Mouse (Mus musculus) C2C12 (cell line): ENCODE data around the gene Eif4h. TPM values are rescaled to one million over a fixed set of nuclear protein-coding genes. Genes with fewer than 3 reads are reported as not detected.

Experiments used
- H3K27me3 ChIP-seq: one replicate; pipeline ENCODE4 v1.6.1; 2011; ENCODE audit not compliant: control insufficient read depth, insufficient read depth, insufficient read length
- H3K36me3 ChIP-seq: one replicate; pipeline ENCODE4 v1.6.1; 2011; ENCODE audit not compliant: control insufficient read depth, insufficient read depth
- H3K4me3 ChIP-seq: one replicate; pipeline ENCODE4 v1.5.1; 2011; ENCODE audit warnings: mild to moderate bottlenecking, control low read depth; ENCODE audit not compliant: poor library complexity, insufficient read depth, severe bottlenecking
- H3K79me2 ChIP-seq: one replicate; pipeline ENCODE4 v1.6.1; 2011; ENCODE audit not compliant: control insufficient read depth, insufficient read depth
- H3K79me3 ChIP-seq: one replicate; pipeline ENCODE4 v1.6.1; 2011; ENCODE audit warnings: low read depth, control low read depth
- H3ac ChIP-seq: one replicate; pipeline ENCODE3; 2011; ENCODE audit warnings: low read depth; ENCODE audit not compliant: control insufficient read depth, insufficient read length
- CEBPB ChIP-seq: IDR thresholded peaks from one replicate; pipeline ENCODE4 v1.6.1; 2011; ENCODE audit warnings: low read depth, mild to moderate bottlenecking, control low read depth, moderate library complexity
- CTCF ChIP-seq: IDR thresholded peaks from one replicate; pipeline ENCODE4 v1.5.1; 2011; ENCODE audit not compliant: control insufficient read depth, insufficient read depth, insufficient read length
- FOSL1 ChIP-seq: IDR thresholded peaks from one replicate; pipeline ENCODE4 v1.8.0; 2011; ENCODE audit warnings: mild to moderate bottlenecking, low read length; ENCODE audit not compliant: poor library complexity, insufficient read depth, severe bottlenecking
- MAX ChIP-seq: IDR thresholded peaks from one replicate; pipeline ENCODE4 v1.6.1; 2011; ENCODE audit warnings: mild to moderate bottlenecking, control low read depth
- MYOD1 ChIP-seq: IDR thresholded peaks from one replicate; pipeline ENCODE4 v1.6.1; 2011; ENCODE audit warnings: low read depth; ENCODE audit not compliant: control insufficient read depth, insufficient read length
- MYOG ChIP-seq: IDR thresholded peaks from one replicate; pipeline ENCODE4 v1.6.1; 2011; ENCODE audit not compliant: control insufficient read depth, insufficient read length; ENCODE audit errors: extremely low read depth
- USF1 ChIP-seq: IDR thresholded peaks from one replicate; pipeline ENCODE4 v1.6.1; 2011; ENCODE audit warnings: low read depth, mild to moderate bottlenecking, control low read depth, moderate library complexity
- polyA plus RNA-seq: library from polyadenylated mRNA; unstranded; fragments of >200 nt; fragmentation: generic; extraction: Trizol; gene quantifications from one replicate; pipeline ENCODE4 v1.2.1, GENCODE M21; 2012; ENCODE audit warnings: missing spikeins

Eif4h gene
- polyA plus RNA-seq, 1 experiment: 427 TPM

DNA sequence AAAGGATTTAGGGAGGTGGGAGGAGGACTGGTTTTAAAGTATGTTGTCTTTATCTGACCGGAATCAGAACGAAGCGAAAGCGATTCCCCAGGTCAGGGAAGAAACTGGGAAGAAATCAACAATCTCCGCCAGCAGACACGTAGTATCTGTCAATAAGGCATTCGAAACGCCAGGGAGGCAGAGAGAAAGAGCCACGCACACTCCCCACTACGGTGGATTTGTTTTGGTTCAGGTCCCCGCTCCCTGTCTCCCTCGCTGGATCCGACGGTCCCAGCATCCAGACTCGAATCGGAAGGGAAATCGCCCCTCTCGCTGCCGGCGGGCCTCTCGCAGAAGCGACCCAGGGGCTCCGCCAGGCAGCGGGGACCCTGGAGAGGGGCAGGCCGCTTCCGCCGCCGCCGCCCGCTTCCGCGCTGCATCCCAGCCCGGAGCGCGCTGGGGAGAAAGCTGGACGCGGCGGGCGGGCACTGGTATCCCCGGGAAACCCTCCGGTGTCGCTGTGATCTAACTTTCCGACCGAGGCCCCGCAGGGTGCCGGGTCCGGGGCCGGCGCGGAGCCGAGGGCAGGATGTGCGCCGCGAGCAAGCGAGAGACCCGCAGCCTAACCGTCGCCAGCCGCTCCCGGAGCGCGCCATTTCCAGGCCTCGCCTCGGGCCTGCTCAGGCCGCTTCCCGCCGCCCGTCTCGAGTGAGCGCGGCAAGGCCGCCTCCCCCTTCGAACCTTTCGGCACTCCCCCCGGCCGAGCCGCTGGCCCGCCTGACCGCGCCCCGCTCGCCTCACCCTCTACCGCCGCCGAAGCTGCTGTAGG lies 625 bp downstream of the Eif4h start:
- no peaks in the 10 kb centered on the region for H3K27me3 ChIP-seq
- peak overlapping the region; percentile 90 for H3ac ChIP-seq
- H3K79me3 ChIP-seq: peaks cover 51% of the 10 kb centered on the region
- peaks cover 56% of the 10 kb centered on the region for H3K79me2 ChIP-seq
- H3K4me3 ChIP-seq: peak overlapping the region; percentile 87
- TF ChIP-seq USF1 (no peak), MYOD1 (no peak), CEBPB (no peak), MYOG (no peak), MAX (no peak), FOSL1 (no peak), CTCF (no peak)
- H3K36me3 ChIP-seq: peaks cover 40% of the 10 kb centered on the region

GRCm38 (mm10) chr5:134637820-134638367 lies 1.4 kb downstream of the Eif4h start:
- TF ChIP-seq CEBPB (no peak), USF1 (no peak), CTCF (no peak), MYOG (no peak), FOSL1 (no peak), MAX (no peak), MYOD1 (no peak)
- Histone ChIP-seq H3K79me3 (peaks cover 59% of the 10 kb centered on the region), H3ac (peak overlapping the region; percentile 90), H3K4me3 (peak overlapping the region; percentile 87), H3K79me2 (peaks cover 63% of the 10 kb centered on the region), H3K27me3 (no peaks in the 10 kb centered on the region), H3K36me3 (peaks cover 48% of the 10 kb centered on the region)

DNA sequence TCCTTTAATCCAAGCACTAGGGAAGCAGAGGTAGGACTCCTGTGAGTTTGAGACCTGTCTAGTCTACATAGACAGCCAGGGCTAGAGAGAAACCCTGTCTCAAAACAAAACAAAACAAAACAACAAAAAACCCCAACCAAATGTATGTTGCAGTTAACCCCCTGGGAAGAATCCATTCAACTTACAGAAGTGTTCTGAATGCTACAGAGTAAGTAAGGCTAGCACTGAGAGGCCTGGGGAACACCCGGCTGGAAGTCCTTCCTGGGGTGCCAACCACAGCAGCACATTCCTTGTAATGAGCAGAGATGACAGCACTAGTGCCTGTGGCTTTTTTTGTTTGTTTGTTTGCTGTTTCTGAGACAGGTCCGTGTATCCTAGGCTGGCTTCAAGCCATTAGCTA lies 6.4 kb downstream of the Eif4h start:
- Histone ChIP-seq H3K79me3 (peaks cover 96% of the 10 kb centered on the region), H3K27me3 (no peaks in the 10 kb centered on the region), H3K36me3 (peaks cover 94% of the 10 kb centered on the region), H3K4me3 (no peak overlapping the region), H3ac (no peak overlapping the region), H3K79me2 (peaks cover 100% of the 10 kb centered on the region)
- no peak for TF ChIP-seq MYOG
- no peak for TF ChIP-seq USF1
- no peak for TF ChIP-seq MYOD1
- TF ChIP-seq CEBPB: no peak
- no peak for TF ChIP-seq CTCF
- TF ChIP-seq MAX: no peak

DNA sequence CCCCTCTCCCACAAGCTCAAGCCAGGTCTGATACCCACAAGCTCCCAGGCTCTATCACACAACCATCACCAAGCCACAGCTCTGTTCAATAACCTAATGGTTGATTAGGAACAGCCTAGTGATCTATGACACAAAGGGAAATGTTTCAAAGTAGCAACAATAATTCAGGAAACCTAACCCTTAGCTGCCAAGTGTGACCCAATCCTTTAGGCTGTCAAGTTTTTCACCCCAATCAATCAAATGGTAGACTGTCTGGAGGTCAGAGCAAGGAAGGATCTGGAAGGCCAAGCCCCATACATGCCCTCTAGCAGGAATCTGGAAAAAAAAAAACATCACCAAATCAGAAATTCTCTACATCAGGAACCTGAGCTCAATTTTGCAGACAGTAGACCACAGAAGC lies 8.5 kb downstream of the Eif4h start:
- Histone ChIP-seq H3ac (no peak overlapping the region), H3K4me3 (no peak overlapping the region), H3K27me3 (no peaks in the 10 kb centered on the region), H3K79me2 (peaks cover 100% of the 10 kb centered on the region), H3K36me3 (peaks cover 96% of the 10 kb centered on the region), H3K79me3 (peaks cover 98% of the 10 kb centered on the region)
- TF ChIP-seq FOSL1: no peak
- no peak for TF ChIP-seq MYOD1
- no peak for TF ChIP-seq MAX
- no peak for TF ChIP-seq MYOG
- TF ChIP-seq CTCF: no peak
- no peak for TF ChIP-seq USF1

- Histone ChIP-seq H3K27me3 (no peaks in the 10 kb centered on the region), H3K79me2 (peaks cover 99% of the 10 kb centered on the region), H3K4me3 (no peak overlapping the region), H3ac (no peak overlapping the region), H3K79me3 (peaks cover 90% of the 10 kb centered on the region), H3K36me3 (peaks cover 96% of the 10 kb centered on the region)
- TF ChIP-seq FOSL1 (no peak), MAX (no peak), MYOG (no peak), USF1 (no peak), MYOD1 (no peak), CEBPB (no peak), CTCF (no peak)
Observed at GRCm38 (mm10) chr5:134629508-134629907, 9.8 kb downstream of the Eif4h start.

DNA sequence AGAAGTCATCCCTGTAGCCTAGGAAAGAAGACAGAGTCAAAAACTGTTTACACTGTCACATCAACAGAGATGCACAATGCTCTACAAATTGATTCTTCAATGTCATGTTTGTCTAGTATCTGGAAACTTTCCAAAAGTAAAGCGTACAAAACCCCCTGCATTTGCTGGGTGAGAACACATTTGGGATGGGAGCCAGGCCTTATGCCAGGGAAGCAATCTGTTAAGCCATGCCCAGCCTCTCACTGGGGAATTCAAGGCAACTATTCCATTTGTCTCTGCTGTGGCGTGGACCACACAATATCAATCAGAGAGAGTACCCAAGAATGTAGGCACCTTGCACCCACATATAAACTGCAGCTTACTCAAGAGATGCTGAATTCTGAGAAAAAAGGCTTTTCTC lies 17.2 kb downstream of the Eif4h start:
- peaks cover 19% of the 10 kb centered on the region for H3K79me3 ChIP-seq
- no peak for TF ChIP-seq MYOD1
- TF ChIP-seq FOSL1: no peak
- H3ac ChIP-seq: no peak overlapping the region
- peaks cover 81% of the 10 kb centered on the region for H3K36me3 ChIP-seq
- H3K79me2 ChIP-seq: peaks cover 25% of the 10 kb centered on the region
- H3K27me3 ChIP-seq: no peaks in the 10 kb centered on the region
- H3K4me3 ChIP-seq: no peak overlapping the region
